ENCODE assay signal across 21 mouse cellular contexts in the genomic region with DNA sequence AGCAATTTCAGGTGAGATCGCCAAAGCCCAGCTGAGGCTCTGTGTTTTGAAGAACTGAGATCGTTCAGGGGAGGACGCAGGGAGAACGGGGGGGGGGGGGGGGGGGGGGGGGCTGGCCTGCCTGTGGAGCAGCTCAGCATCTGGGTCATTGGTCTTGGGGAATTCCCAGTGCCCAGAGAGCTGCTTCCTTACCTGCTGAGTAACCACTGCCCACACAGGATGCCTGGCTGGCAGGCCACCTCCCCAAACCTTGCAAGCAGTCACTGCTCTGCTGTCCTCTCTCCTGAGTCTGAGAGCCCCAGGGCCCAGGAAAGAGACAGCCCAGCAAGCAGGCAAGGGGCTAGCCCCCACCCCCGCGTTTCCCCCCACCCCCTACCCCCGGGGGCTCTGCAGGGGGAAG. TPM values are rescaled to one million over a fixed set of nuclear protein-coding genes. Genes with fewer than 3 reads are reported as not detected.
DNase-seq lines count a peak whose midpoint lies in the region; ATAC-seq and TF ChIP-seq lines count a peak whose summit lies in the region.
"Had no signal": no experiment of that assay in that cellular context is flagged by ENCODE, and none has a peak within 500 bp of the region (broad histone marks: within the 10 kb centered on the region; RNA-seq: fewer than 3 reads in every experiment).

No protein-coding gene starts in this region.

- no peak overlapping the region for H3K4me2 ChIP-seq in lung, postnatal 0 days (replicated peaks; ENCODE audit: low read depth, low read length)
- H3K4me2 ChIP-seq: embryonic facial prominence, embryonic 13.5 days; forebrain, embryonic 15.5 days; limb, embryonic 12.5 days; liver, embryonic 13.5 days; lung, embryonic 14.5 days; midbrain, embryonic 12.5 days; neural tube, embryonic 12.5 days had no signal

- intact Hi-C loops in heart, postnatal 36 days (cut with DNase I), result no loop called here

- H3K9me3 ChIP-seq in heart, embryonic 10.5 days, result no peaks in the 10 kb centered on the region
- H3K9me3 ChIP-seq in lung, postnatal 0 days (ENCODE audit: low read length), result no peaks in the 10 kb centered on the region
- H3K9me3 ChIP-seq: embryonic facial prominence, embryonic 13.5 days; forebrain, embryonic 15.5 days; limb, embryonic 12.5 days; liver, embryonic 13.5 days; midbrain, embryonic 12.5 days; neural tube, embryonic 12.5 days had no signal

- no peak for TF ChIP-seq CTCF in embryonic fibroblast, embryonic 13.5 days (IDR thresholded peaks at IDR 0.05; ENCODE audit: borderline replicate concordance, insufficient read depth, low read length)
- no peak for TF ChIP-seq CTCF in lung, postnatal 0 days (IDR thresholded peaks at IDR 0.05)

- DNase-seq in heart, embryonic 10.5 days (ENCODE audit: low spot score), result no peak
- DNase-seq in heart, postnatal 36 days, result no peak
- peak; percentile 27 for DNase-seq in kidney, postnatal 14 days
- DNase-seq in kidney, adult 11 months, result no peak
- peak; percentile 56 for DNase-seq in 3T3-L1 (ENCODE audit: low read depth, low spot score)
- no peak for DNase-seq in lung, postnatal 0 days (ENCODE audit: low spot score)
- DNase-seq: adrenal gland, postnatal 14 days; B cell, adult 2 months; cerebellum, adult 9-11 months; liver, embryonic 13.5 days; lung, embryonic 14.5 days had no signal

- TF ChIP-seq EP300 in lung, postnatal 0 days (IDR thresholded peaks at IDR 0.05), result no peak

- WGBS in heart, embryonic 10.5 days, result 25% methylated on average over 7 of the region's 7 CpGs
- 18% methylated on average over 4 of the region's 7 CpGs for WGBS in lung, postnatal 0 days

- no peak for TF ChIP-seq POLR2A in embryonic fibroblast, embryonic 13.5 days (IDR thresholded peaks at IDR 0.05; ENCODE audit: low read depth, low read length)

- no peak for ATAC-seq in granulocyte monocyte progenitor cell, adult 5-6 weeks (replicated peaks; ENCODE audit: poor library complexity, severe bottlenecking)
- ATAC-seq in lung, postnatal 0 days, result no peak
- ATAC-seq: forebrain, embryonic 15.5 days had no signal

- 0 out of 2 replicates have a peak overlapping the region, but pooled peaks have one; percentile 56 for H3K27ac ChIP-seq in heart, embryonic 10.5 days
- peak overlapping the region; percentile 10; the same call in 1 of the 2 replicates for H3K27ac ChIP-seq in embryonic fibroblast, embryonic 13.5 days (ENCODE audit: insufficient read depth, low read length)
- H3K27ac ChIP-seq in lung, postnatal 0 days (ENCODE audit: low read length), result no peak overlapping the region
- H3K27ac ChIP-seq: embryonic facial prominence, embryonic 13.5 days; forebrain, embryonic 15.5 days; limb, embryonic 12.5 days; liver, embryonic 13.5 days; midbrain, embryonic 12.5 days; neural tube, embryonic 12.5 days had no signal

- no peak overlapping the region for H3K9ac ChIP-seq in lung, postnatal 0 days (replicated peaks; ENCODE audit: low read depth)
- H3K9ac ChIP-seq: embryonic facial prominence, embryonic 13.5 days; forebrain, embryonic 15.5 days; limb, embryonic 12.5 days; liver, embryonic 13.5 days; lung, embryonic 14.5 days; midbrain, embryonic 12.5 days; neural tube, embryonic 12.5 days had no signal

- H3K4me1 ChIP-seq in heart, embryonic 10.5 days, result peaks cover 63% of the 10 kb centered on the region
- H3K4me1 ChIP-seq in embryonic fibroblast, embryonic 13.5 days (ENCODE audit: control insufficient read depth, insufficient read depth, low read length), result peaks cover 15% of the 10 kb centered on the region
- peaks cover 25% of the 10 kb centered on the region for H3K4me1 ChIP-seq in lung, postnatal 0 days (ENCODE audit: insufficient read depth, low read depth, low read length)

- no peaks in the 10 kb centered on the region for H3K36me3 ChIP-seq in heart, embryonic 10.5 days
- no peaks in the 10 kb centered on the region for H3K36me3 ChIP-seq in lung, postnatal 0 days (ENCODE audit: insufficient read depth, low read length)
- H3K36me3 ChIP-seq: embryonic facial prominence, embryonic 13.5 days; forebrain, embryonic 15.5 days; limb, embryonic 12.5 days; liver, embryonic 13.5 days; midbrain, embryonic 12.5 days; neural tube, embryonic 12.5 days had no signal

- no peak overlapping the region for H3K4me3 ChIP-seq in heart, embryonic 10.5 days
- H3K4me3 ChIP-seq in embryonic fibroblast, embryonic 13.5 days (ENCODE audit: insufficient read depth, low read length), result no peak overlapping the region
- no peak overlapping the region for H3K4me3 ChIP-seq in lung, postnatal 0 days (ENCODE audit: low read depth, low read length)
- H3K4me3 ChIP-seq: embryonic facial prominence, embryonic 13.5 days; forebrain, embryonic 15.5 days; limb, embryonic 12.5 days; liver, embryonic 13.5 days; midbrain, embryonic 12.5 days; neural tube, embryonic 12.5 days had no signal

- H3K27me3 ChIP-seq in heart, embryonic 10.5 days (ENCODE audit: insufficient read depth, poor library complexity, severe bottlenecking), result peaks cover 63% of the 10 kb centered on the region
- peaks cover 18% of the 10 kb centered on the region for H3K27me3 ChIP-seq in lung, postnatal 0 days (replicated peaks; ENCODE audit: insufficient read depth, low read length)

RNA-seq across cellular contexts. Expression of a gene that starts 5.5 kb away (rescaled TPM):
- polyA plus RNA-seq in heart, embryonic 10.5 days (2016; fragmentation: Nextera tagmentation; extraction: Ambion mirVana), result 0.11 and 0.21 TPM in 2 replicates
- total RNA-seq in heart, postnatal 36 days (2021), result under 1 TPM; 0.16 to 0.50 TPM
- polyA plus RNA-seq in embryonic fibroblast, embryonic 13.5 days (2011; ENCODE audit: insufficient read length, low read depth, missing spikeins), result 17.0 and 20.3 TPM in 2 replicates
- total RNA-seq in granulocyte monocyte progenitor cell, adult 5-6 weeks (2014; fragmentation: Nextera tagmentation), result 0.38 and 0.56 TPM in 2 replicates
- 0.86 and 1.2 TPM in 2 replicates for total RNA-seq in granulocyte monocyte progenitor cell, adult 5-6 weeks (2017)
- 0.57 and 0.94 TPM in 2 replicates for polyA plus RNA-seq in lung, postnatal 0 days (2015; fragmentation: Nextera tagmentation; extraction: Ambion mirVana)
- polyA plus RNA-seq: forebrain, embryonic 15.5 days; liver, embryonic 13.5 days; midbrain, embryonic 12.5 days; neural tube, embryonic 12.5 days had no signal

RNA-seq across cellular contexts. Expression of a gene that starts 26.6 kb away (rescaled TPM):
- 0.05 and 0.06 TPM in 2 replicates for polyA plus RNA-seq in heart, embryonic 10.5 days (2016; fragmentation: Nextera tagmentation; extraction: Ambion mirVana)
- total RNA-seq in heart, postnatal 36 days (2021), result not detected
- polyA plus RNA-seq in embryonic fibroblast, embryonic 13.5 days (2011; ENCODE audit: insufficient read length, low read depth, missing spikeins), result not detected in 2 replicates
- total RNA-seq in granulocyte monocyte progenitor cell, adult 5-6 weeks (2014; fragmentation: Nextera tagmentation), result 6.4 and 10.8 TPM in 2 replicates
- total RNA-seq in granulocyte monocyte progenitor cell, adult 5-6 weeks (2017), result 16.6 and 18.9 TPM in 2 replicates
- polyA plus RNA-seq in lung, postnatal 0 days (2015; fragmentation: Nextera tagmentation; extraction: Ambion mirVana), result 0.69 and 1.3 TPM in 2 replicates
- total RNA-seq: adrenal gland, postnatal 14 days had no signal
- polyA plus RNA-seq: embryonic facial prominence, embryonic 13.5 days; forebrain, embryonic 15.5 days; heart, embryonic 14.5 days; hindbrain, embryonic 16.5 days; limb, embryonic 12.5 days; lung, embryonic 14.5 days; midbrain, embryonic 12.5 days; neural tube, embryonic 12.5 days; stomach, embryonic 14.5 days had no signal

RNA-seq across cellular contexts. Expression of a gene that starts 44.8 kb away (rescaled TPM):
- polyA plus RNA-seq in heart, embryonic 10.5 days (2016; fragmentation: Nextera tagmentation; extraction: Ambion mirVana), result 1.5 and 1.7 TPM in 2 replicates
- 1 to 10 TPM; 5.2 to 5.5 TPM for total RNA-seq in heart, postnatal 36 days (2021)
- 13.9 and 19.1 TPM in 2 replicates for polyA plus RNA-seq in embryonic fibroblast, embryonic 13.5 days (2011; ENCODE audit: insufficient read length, low read depth, missing spikeins)
- total RNA-seq in granulocyte monocyte progenitor cell, adult 5-6 weeks (2014; fragmentation: Nextera tagmentation), result not detected in 2 replicates
- total RNA-seq in granulocyte monocyte progenitor cell, adult 5-6 weeks (2017), result 0.10 TPM in 1 of 2 replicates, not detected in the other
- 16.5 and 17.8 TPM in 2 replicates for polyA plus RNA-seq in lung, postnatal 0 days (2015; fragmentation: Nextera tagmentation; extraction: Ambion mirVana)

Comparison
In these comparisons a context has a peak if more than half of its experiments do, and no peak if none do; other contexts are left out.
1. DNase-seq: peak in kidney, postnatal 14 days (single experiment) and 3T3-L1 (single experiment); none in heart, embryonic 10.5 days (single experiment), heart, postnatal 36 days (0 of 2), kidney, adult 11 months (single experiment) and lung, postnatal 0 days (single experiment).